Mouse (Mus musculus): ENCODE results near the gene Kat2b. TPM values are rescaled to one million over a fixed set of nuclear protein-coding genes. Genes with fewer than 3 reads are reported as not detected.

Kat2b gene
- total RNA-seq, 1 experiment: 25.1 TPM

- TF ChIP-seq CHD2 (IDR thresholded peaks at IDR 0.05; ENCODE audit: low read depth, low read length): no peak
- no peak for TF ChIP-seq ZNF384 (IDR thresholded peaks at IDR 0.05; ENCODE audit: low read depth, low read length)
- no peak for TF ChIP-seq MAFK (IDR thresholded peaks at IDR 0.05; ENCODE audit: insufficient read depth, low read depth, low read length)
- no peak for TF ChIP-seq HCFC1 (IDR thresholded peaks at IDR 0.05; ENCODE audit: borderline replicate concordance, insufficient read depth, low read length)
- TF ChIP-seq ZC3H11A (IDR thresholded peaks at IDR 0.05; ENCODE audit: borderline replicate concordance, low read depth, low read length): no peak
- H3K27ac ChIP-seq (ENCODE audit: insufficient read depth, low read depth, low read length, poor library complexity, severe bottlenecking): no peak overlapping the region
- DNase-seq (ENCODE audit: low read depth, low spot score): no peak
- peaks cover 17% of the 10 kb centered on the region in 2 experiments for H3K4me1 ChIP-seq (ENCODE audit: control insufficient read depth in 2 of 2, insufficient read depth in 2 of 2, low read length in 2 of 2, poor library complexity in 1 of 2)
- H3K36me3 ChIP-seq (ENCODE audit: control insufficient read depth, insufficient read depth, low read length, poor library complexity, severe bottlenecking): no peaks in the 10 kb centered on the region
- in situ Hi-C loops (cut with MboI; ENCODE audit: low sequenced_read_pairs in 2 of 2, unreplicated experiment in 2 of 2): no loop called here
- no peaks in the 10 kb centered on the region for H3K9me3 ChIP-seq (ENCODE audit: control insufficient read depth, insufficient read depth, low read depth, low read length)
- no peak overlapping the region for H3K4me3 ChIP-seq (ENCODE audit: insufficient read depth in 1 of 2, low read depth in 1 of 2, low read length in 2 of 2, poor library complexity in 1 of 2, severe bottlenecking in 1 of 2)
- H3K9ac ChIP-seq (ENCODE audit: insufficient read depth, low read depth, low read length, poor library complexity, severe bottlenecking): no peak overlapping the region
Measured at GRCm38 (mm10) chr17:53577754-53578153, 11.1 kb downstream of the Kat2b start.

- Histone ChIP-seq H3K36me3 (ENCODE audit: control insufficient read depth, insufficient read depth, low read length, poor library complexity, severe bottlenecking) (no peaks in the 10 kb centered on the region), H3K4me3 (ENCODE audit: insufficient read depth in 1 of 2, low read depth in 1 of 2, low read length in 2 of 2, poor library complexity in 1 of 2, severe bottlenecking in 1 of 2) (no peak overlapping the region), H3K27ac (ENCODE audit: insufficient read depth, low read depth, low read length, poor library complexity, severe bottlenecking) (peak overlapping the region; percentile 59), H3K4me1 (ENCODE audit: control insufficient read depth in 2 of 2, insufficient read depth in 2 of 2, low read length in 2 of 2, poor library complexity in 1 of 2) (peaks cover 14 to 16% of the 10 kb centered on the region in 2 experiments), H3K9me3 (ENCODE audit: control insufficient read depth, insufficient read depth, low read depth, low read length) (no peaks in the 10 kb centered on the region), H3K9ac (ENCODE audit: insufficient read depth, low read depth, low read length, poor library complexity, severe bottlenecking) (no peak overlapping the region)
- no peak for DNase-seq (ENCODE audit: low read depth, low spot score)
- TF ChIP-seq ZNF384 (IDR thresholded peaks at IDR 0.05; ENCODE audit: low read depth, low read length) (no peak), MAFK (IDR thresholded peaks at IDR 0.05; ENCODE audit: insufficient read depth, low read depth, low read length) (no peak), ZC3H11A (IDR thresholded peaks at IDR 0.05; ENCODE audit: borderline replicate concordance, low read depth, low read length) (no peak), HCFC1 (IDR thresholded peaks at IDR 0.05; ENCODE audit: borderline replicate concordance, insufficient read depth, low read length) (no peak), CHD2 (IDR thresholded peaks at IDR 0.05; ENCODE audit: low read depth, low read length) (no peak)
- in situ Hi-C loops (cut with MboI; ENCODE audit: low sequenced_read_pairs in 2 of 2, unreplicated experiment in 2 of 2): no loop called here
Measured at GRCm38 (mm10) chr17:53578249-53578648, 11.6 kb downstream of the Kat2b start.

GRCm38 (mm10) chr17:53578776-53579175, 12.1 kb downstream of the Kat2b start:
- no peak for DNase-seq (ENCODE audit: low read depth, low spot score)
- no peak overlapping the region for H3K4me3 ChIP-seq (ENCODE audit: insufficient read depth in 1 of 2, low read depth in 1 of 2, low read length in 2 of 2, poor library complexity in 1 of 2, severe bottlenecking in 1 of 2)
- H3K27ac ChIP-seq (ENCODE audit: insufficient read depth, low read depth, low read length, poor library complexity, severe bottlenecking): peak overlapping the region; percentile 59
- no peaks in the 10 kb centered on the region for H3K36me3 ChIP-seq (ENCODE audit: control insufficient read depth, insufficient read depth, low read length, poor library complexity, severe bottlenecking)
- no peak for TF ChIP-seq ZNF384 (IDR thresholded peaks at IDR 0.05; ENCODE audit: low read depth, low read length)
- H3K9ac ChIP-seq (ENCODE audit: insufficient read depth, low read depth, low read length, poor library complexity, severe bottlenecking): peak overlapping the region; percentile 38; the same call in 1 of the 2 replicates
- in situ Hi-C loops (cut with MboI; ENCODE audit: low sequenced_read_pairs in 2 of 2, unreplicated experiment in 2 of 2): no loop called here
- H3K4me1 ChIP-seq (ENCODE audit: control insufficient read depth in 2 of 2, insufficient read depth in 2 of 2, low read length in 2 of 2, poor library complexity in 1 of 2): peaks cover 9 to 14% of the 10 kb centered on the region in 2 experiments
- H3K9me3 ChIP-seq (ENCODE audit: control insufficient read depth, insufficient read depth, low read depth, low read length): no peaks in the 10 kb centered on the region

- no peak for TF ChIP-seq MAFK (IDR thresholded peaks at IDR 0.05; ENCODE audit: insufficient read depth, low read depth, low read length)
- TF ChIP-seq HCFC1 (IDR thresholded peaks at IDR 0.05; ENCODE audit: borderline replicate concordance, insufficient read depth, low read length): no peak
- TF ChIP-seq CHD2 (IDR thresholded peaks at IDR 0.05; ENCODE audit: low read depth, low read length): no peak
- no peak for TF ChIP-seq ZC3H11A (IDR thresholded peaks at IDR 0.05; ENCODE audit: borderline replicate concordance, low read depth, low read length)
- no peak for TF ChIP-seq ZNF384 (IDR thresholded peaks at IDR 0.05; ENCODE audit: low read depth, low read length)
- Histone ChIP-seq H3K9me3 (ENCODE audit: control insufficient read depth, insufficient read depth, low read depth, low read length) (no peaks in the 10 kb centered on the region), H3K4me3 (ENCODE audit: insufficient read depth in 1 of 2, low read depth in 1 of 2, low read length in 2 of 2, poor library complexity in 1 of 2, severe bottlenecking in 1 of 2) (no peak overlapping the region), H3K27ac (ENCODE audit: insufficient read depth, low read depth, low read length, poor library complexity, severe bottlenecking) (peak overlapping the region; percentile 11; the same call in 1 of the 2 replicates), H3K36me3 (ENCODE audit: control insufficient read depth, insufficient read depth, low read length, poor library complexity, severe bottlenecking) (no peaks in the 10 kb centered on the region), H3K4me1 (ENCODE audit: control insufficient read depth in 2 of 2, insufficient read depth in 2 of 2, low read length in 2 of 2, poor library complexity in 1 of 2) (peaks cover 10 to 17% of the 10 kb centered on the region in 2 experiments; a peak in 3 of 4 replicates), H3K9ac (ENCODE audit: insufficient read depth, low read depth, low read length, poor library complexity, severe bottlenecking) (no peak overlapping the region)
- in situ Hi-C loops (cut with MboI; ENCODE audit: low sequenced_read_pairs in 2 of 2, unreplicated experiment in 2 of 2): no loop called here
- DNase-seq (ENCODE audit: low read depth, low spot score): no peak
Measured at GRCm38 (mm10) chr17:53579612-53580011, 13.0 kb downstream of the Kat2b start.

GRCm38 (mm10) chr17:53580237-53580636, 13.6 kb downstream of the Kat2b start:
- H3K4me3 ChIP-seq (ENCODE audit: insufficient read depth in 1 of 2, low read depth in 1 of 2, low read length in 2 of 2, poor library complexity in 1 of 2, severe bottlenecking in 1 of 2): no peak overlapping the region
- no peak overlapping the region for H3K9ac ChIP-seq (ENCODE audit: insufficient read depth, low read depth, low read length, poor library complexity, severe bottlenecking)
- TF ChIP-seq MAFK (IDR thresholded peaks at IDR 0.05; ENCODE audit: insufficient read depth, low read depth, low read length): no peak
- TF ChIP-seq HCFC1 (IDR thresholded peaks at IDR 0.05; ENCODE audit: borderline replicate concordance, insufficient read depth, low read length): no peak
- TF ChIP-seq ZNF384 (IDR thresholded peaks at IDR 0.05; ENCODE audit: low read depth, low read length): no peak
- no peak for TF ChIP-seq CHD2 (IDR thresholded peaks at IDR 0.05; ENCODE audit: low read depth, low read length)
- no peak for TF ChIP-seq ZC3H11A (IDR thresholded peaks at IDR 0.05; ENCODE audit: borderline replicate concordance, low read depth, low read length)
- peaks cover 10 to 19% of the 10 kb centered on the region in 2 experiments; a peak in 3 of 4 replicates for H3K4me1 ChIP-seq (ENCODE audit: control insufficient read depth in 2 of 2, insufficient read depth in 2 of 2, low read length in 2 of 2, poor library complexity in 1 of 2)
- H3K27ac ChIP-seq (ENCODE audit: insufficient read depth, low read depth, low read length, poor library complexity, severe bottlenecking): peak overlapping the region; percentile 40; the same call in 1 of the 2 replicates
- DNase-seq (ENCODE audit: low read depth, low spot score): no peak
- in situ Hi-C loops (cut with MboI; ENCODE audit: low sequenced_read_pairs in 2 of 2, unreplicated experiment in 2 of 2): no loop called here
- no peaks in the 10 kb centered on the region for H3K9me3 ChIP-seq (ENCODE audit: control insufficient read depth, insufficient read depth, low read depth, low read length)
- no peaks in the 10 kb centered on the region for H3K36me3 ChIP-seq (ENCODE audit: control insufficient read depth, insufficient read depth, low read length, poor library complexity, severe bottlenecking)
